Mouse (Mus musculus) mature B cell (primary cell): ENCODE measurements around the gene Hk2.
"Not testable (repeated sequence)": the region's sequence is repeated elsewhere in the genome, so short reads cannot be mapped to it uniquely, and the experiment has no call there.

Experiments
- in situ Hi-C: fragments of 300-500 bp; cut with MboI; formaldehyde crosslinking; loops from 2 replicates; pipeline ENCODE4 v1.14.3; 2019

Hk2 gene

GRCm38 (mm10) chr6:82689474-82689873, 84.8 kb downstream of the Hk2 start:
- in situ Hi-C loops, result no loop called here

- in situ Hi-C loops, result not testable (repeated sequence)
Observed at GRCm38 (mm10) chr6:82688586-82688985, 85.7 kb downstream of the Hk2 start.

GRCm38 (mm10) chr6:82684136-82684535, 90.1 kb downstream of the Hk2 start:
- in situ Hi-C loops, result no loop called here

- in situ Hi-C loops, result not testable (repeated sequence)
Observed at GRCm38 (mm10) chr6:82679286-82679685, 95.0 kb downstream of the Hk2 start.

GRCm38 (mm10) chr6:82677629-82678028, 96.6 kb downstream of the Hk2 start:
- in situ Hi-C loops, result not testable (repeated sequence)
